Mouse (Mus musculus) kidney, embryonic 14.5 days (tissue): ENCODE data around the gene Tmigd3. TPM values are rescaled to one million over a fixed set of nuclear protein-coding genes. Genes with fewer than 3 reads are reported as not detected.

ENCODE experiments used
- ATAC-seq: fragments of 200-750 bp; cut with Nextera tagmentation; 2 replicates; pipeline ENCODE4 v1.8.0; 2017; ENCODE audit warnings: moderate number of reproducible peaks, mild to moderate bottlenecking, moderate TSS enrichment, moderate library complexity; ENCODE audit not compliant: low FRiP score, low TSS enrichment
- H3K27ac ChIP-seq: fragments of 300-500 bp; sonication (generic); 2 replicates; pipeline ENCODE4 v1.5.1; 2014; ENCODE audit warnings: low read depth, mild to moderate bottlenecking, low read length, moderate library complexity, mixed read lengths
- H3K27me3 ChIP-seq: fragments of 300-500 bp; sonication (generic); 2 replicates; pipeline ENCODE4 v1.6.1; 2014; ENCODE audit warnings: mild to moderate bottlenecking, low read length; ENCODE audit not compliant: control insufficient read depth, insufficient read depth
- H3K36me3 ChIP-seq: fragments of 300-500 bp; sonication (generic); 2 replicates; pipeline ENCODE4 v1.6.1; 2014; ENCODE audit warnings: low read length, mixed read lengths; ENCODE audit not compliant: control insufficient read depth, insufficient read depth
- H3K4me1 ChIP-seq: fragments of 300-500 bp; sonication (generic); 2 replicates; pipeline ENCODE4 v1.6.1; 2014; ENCODE audit warnings: low read length, mixed read lengths; ENCODE audit not compliant: control insufficient read depth, insufficient read depth
- H3K4me2 ChIP-seq: fragments of 300-500 bp; sonication (generic); replicated peaks from 2 replicates; pipeline ENCODE4 v1.6.1; 2014; ENCODE audit warnings: low read depth, mild to moderate bottlenecking, low read length
- H3K4me3 ChIP-seq: fragments of 300-500 bp; sonication (generic); 2 replicates; pipeline ENCODE4 v1.5.1; 2014; ENCODE audit warnings: mild to moderate bottlenecking, low read length
- H3K9ac ChIP-seq: fragments of 300-500 bp; sonication (generic); 2 replicates; pipeline ENCODE4 v1.6.1; 2014; ENCODE audit warnings: low read depth, mild to moderate bottlenecking, low read length, moderate library complexity
- H3K9me3 ChIP-seq: fragments of 300-500 bp; sonication (generic); 2 replicates; pipeline ENCODE4 v1.6.1; 2016; ENCODE audit warnings: low read length; ENCODE audit not compliant: control insufficient read depth
- WGBS: fragments of 180-500 bp; shearing (Covaris S2); extraction: QIAGEN DNeasy Blood & Tissue Kit; methylation state at CpG from one replicate; pipeline ENCODE4 v1.1.7; 2014; 5-methylcytosine and 5-hydroxymethylcytosine counted together
- polyA plus RNA-seq: library from polyadenylated mRNA; unstranded; fragments of >200 nt; fragmentation: Nextera tagmentation; extraction: Ambion mirVana; gene quantifications from 2 replicates; pipeline ENCODE4 v1.2.1, GENCODE M21; 2014

Gene Tmigd3
- polyA plus RNA-seq, 1 experiment from 2014 or later, result 0.53 TPM

DNA sequence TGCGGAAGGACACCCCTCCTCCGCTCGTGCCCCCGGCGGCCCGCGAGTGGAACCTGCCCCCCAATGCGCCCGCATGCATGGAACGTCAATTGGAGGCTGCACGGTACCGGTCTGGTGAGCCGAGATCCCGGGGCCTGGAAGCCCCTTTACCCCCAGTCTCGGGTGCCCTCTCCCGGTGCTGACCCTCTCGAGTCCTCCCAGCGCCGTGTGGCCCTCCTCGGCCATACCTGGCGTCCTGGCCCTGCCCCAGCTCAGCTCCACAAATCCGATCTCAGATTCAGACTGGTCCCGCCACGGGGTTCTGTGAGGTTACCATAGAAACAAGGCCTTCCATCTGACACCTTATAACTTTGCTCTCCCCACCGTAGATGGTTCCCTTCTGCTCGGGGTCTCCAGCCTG lies 88.9 kb downstream of the Tmigd3 start:
- peak overlapping the region; percentile 94 for H3K9ac ChIP-seq
- H3K27me3 ChIP-seq, result no peaks in the 10 kb centered on the region
- WGBS, result under 1% methylated on average over 26 of the region's 26 CpGs
- peak overlapping the region; percentile 19; the same call in 1 of the 2 replicates for H3K27ac ChIP-seq
- peaks cover 56% of the 10 kb centered on the region for H3K36me3 ChIP-seq
- H3K4me2 ChIP-seq, result peak overlapping the region; percentile 79
- H3K4me1 ChIP-seq, result peaks cover 18% of the 10 kb centered on the region
- H3K9me3 ChIP-seq, result no peaks in the 10 kb centered on the region
- ATAC-seq, result peak; percentile 78
- H3K4me3 ChIP-seq, result peak overlapping the region; percentile 91

DNA sequence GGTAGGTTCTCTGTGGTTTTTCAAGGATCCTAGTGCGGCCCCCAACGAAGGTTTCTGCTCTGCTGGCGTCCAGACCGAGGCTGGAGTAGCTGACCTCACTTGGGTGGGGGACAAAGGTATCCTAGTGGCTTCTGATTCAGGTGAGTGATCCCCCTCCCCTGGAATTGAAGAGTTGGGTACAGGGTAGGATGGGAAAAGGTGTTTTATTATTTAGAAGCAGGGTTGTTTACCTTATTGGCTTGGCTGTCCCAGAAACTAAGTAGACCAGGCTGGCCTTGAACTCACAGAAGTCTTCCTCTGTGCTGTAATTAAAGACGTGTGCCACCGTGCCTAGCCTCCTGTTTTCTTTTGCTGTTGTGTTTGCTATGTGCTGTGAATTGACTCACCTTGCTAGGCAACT lies 89.3 kb downstream of the Tmigd3 start, which contains the start of gene Atp5f1:
TSS of gene Atp5f1 (minus strand) at position 101 of the 400 bp plus-strand sequence.
- peak; percentile 19 for ATAC-seq
- Histone ChIP-seq H3K4me3 (peak within 1 kb of the TSS; percentile 91), H3K36me3 (peaks cover 56% of the 10 kb centered on the region), H3K4me1 (peaks cover 18% of the 10 kb centered on the region), H3K27me3 (no peaks in the 10 kb centered on the region), H3K9ac (peak within 1 kb of the TSS; percentile 94), H3K4me2 (peak within 1 kb of the TSS; percentile 79), H3K9me3 (no peaks in the 10 kb centered on the region), H3K27ac (peak within 1 kb of the TSS; percentile 73; the same call in 1 of the 2 replicates)
- 5% methylated on average over 6 of the region's 6 CpGs for WGBS

DNA sequence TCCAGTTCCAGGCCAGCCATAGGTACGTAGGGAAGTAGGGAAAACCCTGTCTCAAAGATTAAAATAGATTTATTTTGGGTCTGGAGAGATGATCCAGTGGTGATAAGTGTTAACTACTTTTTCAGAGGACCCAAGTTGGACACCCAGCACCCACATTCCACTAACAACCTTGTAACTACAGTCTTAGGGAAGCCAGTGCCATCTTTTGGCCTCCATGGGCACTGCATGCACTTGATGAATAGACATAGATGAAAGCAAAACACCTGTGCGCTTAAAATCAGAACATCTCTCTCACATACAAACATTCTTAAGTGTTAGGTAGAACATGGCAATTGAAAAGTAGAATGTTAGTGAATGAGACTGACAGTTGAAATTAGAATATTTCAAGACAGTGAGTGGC lies 90.0 kb downstream of the Tmigd3 start:
- Histone ChIP-seq H3K9ac (no peak overlapping the region), H3K27ac (no peak overlapping the region), H3K4me2 (peak overlapping the region; percentile 79), H3K4me1 (peaks cover 18% of the 10 kb centered on the region), H3K36me3 (peaks cover 58% of the 10 kb centered on the region), H3K4me3 (peak overlapping the region; percentile 91; the same call in 1 of the 2 replicates), H3K27me3 (no peaks in the 10 kb centered on the region), H3K9me3 (no peaks in the 10 kb centered on the region)
- no peak for ATAC-seq
- WGBS, result 94% methylated on average over 2 of the region's 2 CpGs

DNA sequence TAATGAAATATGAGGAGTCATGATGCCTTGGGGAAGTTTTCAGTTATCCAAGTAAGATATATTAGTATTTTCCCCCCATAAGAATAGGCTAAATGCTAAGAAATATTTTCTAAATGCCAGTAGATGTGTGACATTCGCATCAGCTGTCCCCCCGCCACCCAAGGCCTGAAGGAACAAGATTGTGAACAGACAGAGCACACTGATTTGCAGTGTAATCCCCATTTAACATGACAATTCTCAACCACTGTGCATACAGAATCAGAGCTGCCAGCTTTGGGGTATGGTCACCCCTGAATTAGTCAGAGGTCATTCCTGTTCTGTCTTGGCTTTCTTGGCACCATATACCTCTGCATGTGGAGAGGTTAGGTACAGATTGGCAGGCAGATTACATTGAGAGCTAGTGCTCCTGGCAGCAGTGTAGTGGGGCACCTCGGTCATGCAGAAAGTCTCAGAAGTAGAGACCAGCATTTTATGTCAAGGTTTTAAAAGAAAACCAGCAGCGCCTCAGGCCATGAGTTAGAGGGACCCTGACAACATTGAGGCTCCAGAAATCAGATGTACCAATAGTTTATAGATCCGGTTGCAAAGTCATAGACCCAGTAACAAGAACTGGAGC lies 101.2 kb downstream of the Tmigd3 start:
- Histone ChIP-seq H3K4me1 (no peaks in the 10 kb centered on the region), H3K9ac (no peak overlapping the region), H3K9me3 (no peaks in the 10 kb centered on the region), H3K4me3 (no peak overlapping the region), H3K27ac (no peak overlapping the region), H3K27me3 (no peaks in the 10 kb centered on the region), H3K36me3 (peaks cover 36% of the 10 kb centered on the region), H3K4me2 (no peak overlapping the region)
- 85% methylated on average over 5 of the region's 5 CpGs for WGBS
- ATAC-seq, result no peak; the same call in 1 of the 2 replicates

DNA sequence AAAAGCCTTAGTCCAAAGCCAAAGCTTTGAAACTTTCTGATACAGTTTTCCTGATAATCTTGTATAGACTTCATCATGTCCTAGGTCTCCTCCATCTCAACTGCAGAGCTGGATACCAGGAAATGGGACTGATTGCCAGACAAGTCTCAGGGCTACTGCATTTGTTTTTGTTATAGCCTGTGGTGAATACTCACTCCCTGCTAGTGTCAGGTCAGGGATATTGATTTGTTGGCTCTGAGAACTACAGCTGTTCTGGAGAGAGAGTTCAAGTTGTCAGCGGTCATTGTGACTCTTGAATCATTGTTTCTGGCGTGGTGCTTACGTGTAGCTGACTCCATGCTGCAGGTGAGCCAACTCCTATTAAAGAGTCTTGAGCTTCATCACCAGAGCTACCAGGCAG lies 102.7 kb downstream of the Tmigd3 start, which contains the start of gene Ovgp1:
TSS of gene Ovgp1 (plus strand) at position 301 of the 400 bp plus-strand sequence.
- no peaks in the 10 kb centered on the region for H3K9me3 ChIP-seq
- no peak for ATAC-seq
- H3K4me1 ChIP-seq, result no peaks in the 10 kb centered on the region
- peaks cover 21% of the 10 kb centered on the region for H3K36me3 ChIP-seq
- 66% methylated on average over 3 of the region's 3 CpGs for WGBS
- H3K27me3 ChIP-seq, result no peaks in the 10 kb centered on the region
- H3K4me3 ChIP-seq, result no peak within 1 kb of the TSS
- no peak within 1 kb of the TSS for H3K4me2 ChIP-seq
- H3K9ac ChIP-seq, result no peak within 1 kb of the TSS
- H3K27ac ChIP-seq, result no peak within 1 kb of the TSS

Other genes with a start within 250 kb of the Tmigd3 start
- 28.6 and 40.3 TPM in 2 replicates for gene Ddx20, start 183.3 kb upstream of the Tmigd3 start, polyA plus RNA-seq
- gene Inka2, start 166.3 kb upstream of the Tmigd3 start, polyA plus RNA-seq, result 0.46 and 0.57 TPM in 2 replicates
- 89.0 and 141 TPM in 2 replicates for gene Rap1a, start 69.6 kb upstream of the Tmigd3 start, polyA plus RNA-seq
- gene Adora3, start within 50 bp of the Tmigd3 start, polyA plus RNA-seq, result 0.18 TPM in 1 of 2 replicates, not detected in the other
- 0.64 and 0.70 TPM in 2 replicates for gene I830077J02Rik, start 61.8 kb downstream of the Tmigd3 start, polyA plus RNA-seq
- 117 and 188 TPM in 2 replicates for gene Wdr77, start 88.5 kb downstream of the Tmigd3 start, polyA plus RNA-seq
- 515 and 618 TPM in 2 replicates for gene Atp5f1, start 89.2 kb downstream of the Tmigd3 start, polyA plus RNA-seq
- gene Ovgp1, start 102.8 kb downstream of the Tmigd3 start, polyA plus RNA-seq, result 1.9 and 2.2 TPM in 2 replicates
- not detected in 2 replicates for gene Pifo, start 143.7 kb downstream of the Tmigd3 start, polyA plus RNA-seq
- gene Chil5, start 161.9 kb downstream of the Tmigd3 start, polyA plus RNA-seq, result not detected in 2 replicates
- not detected in 2 replicates for gene Chia1, start 242.3 kb downstream of the Tmigd3 start, polyA plus RNA-seq